14 mouse cellular contexts compared by ENCODE assay signal in the genomic region with DNA sequence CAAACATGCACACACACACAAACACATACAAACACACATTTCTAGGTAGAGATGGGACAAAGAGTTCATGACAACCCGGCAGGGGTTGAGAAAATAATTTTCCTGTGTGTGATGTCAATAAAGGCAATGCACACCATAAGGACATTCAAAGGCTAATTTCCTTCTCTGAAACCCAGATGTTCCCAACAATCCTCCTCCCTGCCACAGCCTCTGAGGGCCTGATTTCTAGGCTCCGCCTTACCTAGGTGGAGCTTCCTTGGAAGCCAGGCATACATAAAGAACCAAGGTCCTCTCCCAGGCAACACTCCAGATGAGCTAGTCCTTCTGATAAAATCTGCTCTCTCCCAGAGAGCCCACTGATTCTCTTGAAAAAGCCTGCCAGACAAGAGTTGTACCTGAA.
DNase-seq lines count a peak whose midpoint lies in the region.
"Had no signal": no experiment of that assay in that cellular context is flagged by ENCODE, and none has a peak within 500 bp of the region (broad histone marks: within the 10 kb centered on the region; RNA-seq: fewer than 3 reads in every experiment).

A gene (plus strand): TSS at position 301 of the 400 bp plus-strand sequence.

- DNase-seq in R1 (ENCODE audit: low read depth, low spot score): peak; percentile 12
- no peak for DNase-seq in cerebellum, postnatal 4 days (ENCODE audit: low spot score in 2 of 2)
- DNase-seq: adrenal gland, adult 2 months; adrenal gland, adult 8-10 months; adrenal gland, postnatal 10 days; adrenal gland, postnatal 14 days; adrenal gland, postnatal 25 days; adrenal gland, postnatal 36 days; B cell, adult 2 months; cerebellum, adult 11 months; cerebellum, adult 11-12 months; cerebellum, adult 18-20 months; cerebellum, adult 2 months; cerebellum, adult 8-10 months had no signal
